Mouse (Mus musculus) midbrain, embryonic 12.5 days (tissue): ENCODE results near the gene Mib2. TPM values are rescaled to one million over a fixed set of nuclear protein-coding genes. Genes with fewer than 3 reads are reported as not detected.

Source experiments
- ATAC-seq: fragments of 200-750 bp; cut with Nextera tagmentation; 2 replicates; pipeline ENCODE4 v1.8.0; 2017; ENCODE audit warnings: low read depth, moderate TSS enrichment, moderate library complexity; ENCODE audit not compliant: low FRiP score
- H3K27ac ChIP-seq: fragments of 300-500 bp; sonication (generic); replicated peaks from 2 replicates; pipeline ENCODE4 v1.5.1; 2016; ENCODE audit warnings: mild to moderate bottlenecking
- H3K27me3 ChIP-seq: fragments of 300-500 bp; sonication (generic); 2 replicates; pipeline ENCODE4 v1.6.1; 2016; ENCODE audit warnings: mild to moderate bottlenecking
- H3K36me3 ChIP-seq: fragments of 300-500 bp; sonication (generic); 2 replicates; pipeline ENCODE4 v1.6.1; 2016
- H3K4me1 ChIP-seq: fragments of 300-500 bp; sonication (generic); 2 replicates; pipeline ENCODE4 v1.6.1; 2016
- H3K4me2 ChIP-seq: fragments of 300-500 bp; sonication (generic); replicated peaks from 2 replicates; pipeline ENCODE4 v1.6.1; 2016; ENCODE audit warnings: mild to moderate bottlenecking, moderate library complexity
- H3K4me3 ChIP-seq: fragments of 300-500 bp; sonication (generic); 2 replicates; pipeline ENCODE4 v1.5.1; 2016; ENCODE audit warnings: mild to moderate bottlenecking
- H3K9ac ChIP-seq: fragments of 300-500 bp; sonication (generic); replicated peaks from 2 replicates; pipeline ENCODE4 v1.6.1; 2016; ENCODE audit warnings: mild to moderate bottlenecking, moderate library complexity
- H3K9me3 ChIP-seq: fragments of 300-500 bp; sonication (generic); 2 replicates; pipeline ENCODE4 v1.6.1; 2016; ENCODE audit warnings: mild to moderate bottlenecking
- WGBS: fragments of 180-500 bp; shearing (Covaris S2); methylation state at CpG from one replicate; pipeline ENCODE4 v1.1.7; 2016; 5-methylcytosine and 5-hydroxymethylcytosine counted together
- polyA plus RNA-seq: library from polyadenylated mRNA; unstranded; fragments of >200 nt; fragmentation: Nextera tagmentation; extraction: Ambion mirVana; gene quantifications from 2 replicates; pipeline ENCODE4 v1.2.1, GENCODE M21; 2016

Mib2 gene
- 32.7 and 35.0 TPM in 2 replicates for polyA plus RNA-seq

DNA sequence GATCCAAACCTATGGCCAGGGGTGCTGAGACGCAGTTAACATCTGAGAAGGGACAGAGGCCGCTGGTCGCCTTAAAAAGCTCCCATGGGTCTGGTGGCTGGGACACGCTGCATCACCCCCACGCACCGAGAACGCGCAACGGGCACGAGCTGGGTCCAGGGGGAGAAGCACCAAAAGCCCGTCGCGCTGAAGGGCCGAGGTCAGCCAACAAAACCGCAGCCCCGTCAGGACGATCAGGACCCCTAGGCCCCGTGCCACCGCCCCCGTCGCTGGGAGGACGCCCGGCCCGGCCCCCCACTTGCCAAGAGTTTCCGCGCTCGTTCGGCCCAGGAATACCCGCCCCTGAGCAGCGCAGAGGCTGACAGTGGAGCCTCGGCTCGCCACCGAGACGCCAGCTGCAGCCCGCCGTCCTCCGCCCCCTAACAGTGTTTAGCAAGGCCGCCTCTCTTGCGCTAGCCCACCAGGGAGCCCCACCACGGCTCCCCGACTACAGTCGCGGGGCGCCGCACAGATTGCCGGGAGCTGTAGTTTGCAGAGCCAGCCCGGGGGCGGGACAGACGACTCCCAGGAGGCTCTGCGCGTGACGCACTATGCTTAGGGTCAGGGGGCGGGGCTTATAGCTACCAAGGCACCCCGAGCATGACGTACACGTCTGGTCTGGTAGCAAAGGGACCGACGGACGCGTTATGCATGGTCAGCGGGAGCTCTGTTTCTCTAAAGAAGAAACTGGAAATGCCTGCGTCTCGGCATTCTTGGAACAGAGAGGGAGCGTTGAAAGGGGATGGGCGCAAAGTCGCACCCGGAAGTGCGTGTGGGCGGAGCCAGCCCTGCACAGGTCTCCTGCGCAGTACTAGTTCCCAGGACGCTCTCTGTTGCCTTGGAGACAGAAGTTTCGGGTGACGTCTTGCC is at the start of gene Mib2:
Mib2 (minus strand) TSS at position 510 of the 909 bp plus-strand sequence.
- under 1% methylated on average over 73 of the region's 73 CpGs for WGBS
- Histone ChIP-seq H3K27me3 (0 out of 2 replicates have a peak, but pooled peaks cover 4% of the 10 kb centered on the region), H3K4me3 (peak within 1 kb of the TSS; percentile 85), H3K4me2 (peak within 1 kb of the TSS; percentile 96), H3K36me3 (no peaks in the 10 kb centered on the region), H3K4me1 (peaks cover 13% of the 10 kb centered on the region), H3K9ac (peak within 1 kb of the TSS; percentile 79), H3K27ac (peak within 1 kb of the TSS; percentile 76), H3K9me3 (no peaks in the 10 kb centered on the region)
- ATAC-seq = peak; percentile 98

DNA sequence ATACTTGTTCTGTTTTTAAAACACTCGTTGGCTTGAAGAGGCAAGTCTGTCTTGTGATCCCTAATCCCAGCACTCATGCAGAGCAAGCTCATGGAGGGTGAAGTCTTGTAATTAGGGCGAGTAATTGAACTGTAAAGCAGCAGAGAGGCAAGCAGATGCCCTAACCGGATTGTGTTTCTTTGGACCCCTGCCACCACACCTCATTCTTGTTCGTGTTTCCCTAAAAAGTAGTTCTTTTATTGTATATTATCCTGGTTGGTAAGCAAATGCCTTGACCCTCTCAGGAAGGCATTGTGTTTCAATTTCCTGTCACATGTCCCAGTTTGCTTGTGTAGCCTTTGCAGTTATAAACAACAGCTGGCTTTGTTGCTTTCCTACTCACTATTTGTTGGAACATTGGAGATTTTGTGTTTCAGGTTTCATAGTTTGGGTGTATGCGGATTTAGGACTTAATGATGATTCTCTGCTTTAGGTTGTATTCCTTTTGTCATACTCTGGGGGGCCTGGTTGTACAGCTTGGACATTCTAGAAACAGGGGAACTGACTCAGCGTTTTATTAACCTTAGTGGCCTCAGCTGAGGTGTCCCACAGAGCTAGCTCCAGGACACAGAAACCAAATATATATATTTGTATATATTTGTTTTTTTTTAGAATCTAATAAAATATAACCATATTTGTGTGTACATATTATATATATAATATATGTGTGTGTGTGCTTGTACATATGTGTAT is 41.7 kb upstream of the Mib2 start:
- H3K27me3 ChIP-seq = no peaks in the 10 kb centered on the region
- WGBS = 63% methylated on average over 6 of the region's 6 CpGs
- no peak overlapping the region for H3K4me2 ChIP-seq
- ATAC-seq = no peak
- H3K9ac ChIP-seq = no peak overlapping the region
- peaks cover 5% of the 10 kb centered on the region for H3K36me3 ChIP-seq
- H3K27ac ChIP-seq = no peak overlapping the region
- H3K4me1 ChIP-seq = peaks cover 12% of the 10 kb centered on the region
- no peak overlapping the region for H3K4me3 ChIP-seq
- H3K9me3 ChIP-seq = no peaks in the 10 kb centered on the region

DNA sequence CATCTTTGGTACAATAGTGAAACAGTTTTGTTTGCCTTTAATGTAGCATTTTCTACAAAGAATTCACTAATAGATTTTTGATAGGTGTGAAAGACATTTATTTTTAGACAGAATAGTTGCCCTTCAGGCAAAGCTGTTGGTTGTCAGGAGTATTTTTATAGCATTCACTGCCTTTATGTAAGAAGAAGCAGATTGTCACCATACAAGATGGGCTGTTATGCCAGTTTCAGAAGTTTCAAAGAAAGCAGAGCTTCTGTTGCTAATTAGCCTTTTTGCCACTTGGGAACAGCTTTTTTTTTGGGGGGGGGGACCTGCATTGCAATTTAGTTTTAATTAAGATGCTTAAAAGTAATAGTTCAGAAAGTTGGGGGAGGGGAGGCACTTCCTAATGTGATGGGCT is 40.0 kb upstream of the Mib2 start:
- Histone ChIP-seq H3K27me3 (no peaks in the 10 kb centered on the region), H3K9me3 (no peaks in the 10 kb centered on the region), H3K36me3 (no peaks in the 10 kb centered on the region; the same call in 1 of the 2 replicates), H3K4me2 (no peak overlapping the region), H3K4me1 (peaks cover 16% of the 10 kb centered on the region), H3K9ac (no peak overlapping the region), H3K4me3 (no peak overlapping the region), H3K27ac (no peak overlapping the region)
- ATAC-seq = no peak

- WGBS = 78% methylated on average over 2 of the region's 2 CpGs
- H3K4me3 ChIP-seq = no peak overlapping the region
- ATAC-seq = no peak
- no peaks in the 10 kb centered on the region for H3K9me3 ChIP-seq
- H3K4me2 ChIP-seq = no peak overlapping the region
- no peaks in the 10 kb centered on the region; the same call in 1 of the 2 replicates for H3K36me3 ChIP-seq
- H3K4me1 ChIP-seq = peaks cover 16% of the 10 kb centered on the region
- H3K27ac ChIP-seq = no peak overlapping the region
- H3K27me3 ChIP-seq = no peaks in the 10 kb centered on the region
- no peak overlapping the region for H3K9ac ChIP-seq
These were observed 39.6 kb upstream of the Mib2 start for GRCm38 (mm10) chr4:155708582-155708981.

- no peaks in the 10 kb centered on the region for H3K9me3 ChIP-seq
- WGBS = under 1% methylated on average over 19 of the region's 19 CpGs
- H3K9ac ChIP-seq = peak overlapping the region; percentile 94
- ATAC-seq = no peak
- no peaks in the 10 kb centered on the region for H3K27me3 ChIP-seq
- no peaks in the 10 kb centered on the region for H3K36me3 ChIP-seq
- H3K4me2 ChIP-seq = peak overlapping the region; percentile 84
- peak overlapping the region; percentile 86 for H3K27ac ChIP-seq
- H3K4me3 ChIP-seq = peak overlapping the region; percentile 98
- peaks cover 15% of the 10 kb centered on the region for H3K4me1 ChIP-seq
These were observed 36.6 kb upstream of the Mib2 start for GRCm38 (mm10) chr4:155705592-155705929.

- no peaks in the 10 kb centered on the region for H3K36me3 ChIP-seq
- peak; percentile 96 for ATAC-seq
- under 1% methylated on average over 83 of the region's 83 CpGs for WGBS
These were observed 36.0 kb upstream of the Mib2 start, which contains the start of gene Ssu72 for GRCm38 (mm10) chr4:155704721-155705591. TSS of gene Ssu72 (plus strand) at chr4:155704800.

GRCm38 (mm10) chr4:155703425-155703929 is 34.5 kb upstream of the Mib2 start:
- ATAC-seq = no peak
- no peaks in the 10 kb centered on the region for H3K27me3 ChIP-seq
- H3K9ac ChIP-seq = no peak overlapping the region
- no peak overlapping the region for H3K4me3 ChIP-seq
- H3K4me1 ChIP-seq = peaks cover 11% of the 10 kb centered on the region
- no peak overlapping the region for H3K4me2 ChIP-seq
- no peaks in the 10 kb centered on the region for H3K9me3 ChIP-seq
- WGBS = 96% methylated on average over 4 of the region's 4 CpGs
- no peaks in the 10 kb centered on the region for H3K36me3 ChIP-seq
- H3K27ac ChIP-seq = no peak overlapping the region

More at GRCm38 (mm10) chr4:155704721-155705591, 36.0 kb upstream of the Mib2 start, which contains the start of gene Ssu72:
- Histone ChIP-seq H3K4me1 (peaks cover 11% of the 10 kb centered on the region), H3K4me3 (peak within 1 kb of the TSS; percentile 98), H3K9ac (peak within 1 kb of the TSS; percentile 94), H3K4me2 (peak within 1 kb of the TSS; percentile 84), H3K27ac (peak within 1 kb of the TSS; percentile 86), H3K9me3 (no peaks in the 10 kb centered on the region), H3K27me3 (no peaks in the 10 kb centered on the region)

DNA sequence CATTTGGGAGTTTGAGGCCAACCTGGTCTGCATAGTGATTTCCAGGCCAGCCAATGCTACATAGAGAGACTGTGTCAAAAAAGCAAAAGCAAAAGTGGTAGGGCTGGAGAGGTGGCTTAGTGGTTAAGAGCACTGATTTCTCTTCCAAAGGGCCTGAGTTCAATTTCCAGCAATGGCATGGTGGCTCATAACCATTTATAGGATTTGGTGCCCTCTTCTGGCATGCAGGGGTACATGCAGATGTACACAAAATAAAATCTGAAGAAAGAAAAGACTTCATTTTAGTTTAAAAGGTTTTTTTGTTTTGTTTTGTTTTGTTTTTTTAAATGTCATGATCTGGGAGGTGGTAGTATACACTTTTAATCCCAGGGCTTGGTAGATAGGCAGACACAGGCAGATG is 31.4 kb upstream of the Mib2 start:
- Histone ChIP-seq H3K27ac (no peak overlapping the region), H3K4me1 (peaks cover 7% of the 10 kb centered on the region; the same call in 1 of the 2 replicates), H3K27me3 (peaks cover 14% of the 10 kb centered on the region), H3K4me2 (no peak overlapping the region), H3K9me3 (no peaks in the 10 kb centered on the region), H3K9ac (no peak overlapping the region), H3K36me3 (no peaks in the 10 kb centered on the region), H3K4me3 (no peak overlapping the region)
- no peak for ATAC-seq

GRCm38 (mm10) chr4:155696261-155697255 is 27.6 kb upstream of the Mib2 start:
- Histone ChIP-seq H3K4me2 (0 out of 2 replicates have a peak overlapping the region, but pooled peaks have one; percentile 6), H3K27me3 (peaks cover 39% of the 10 kb centered on the region), H3K9me3 (no peaks in the 10 kb centered on the region), H3K36me3 (no peaks in the 10 kb centered on the region), H3K4me1 (peaks cover 13% of the 10 kb centered on the region), H3K9ac (no peak overlapping the region), H3K27ac (no peak overlapping the region), H3K4me3 (no peak overlapping the region)
- 75% methylated on average over 16 of the region's 16 CpGs for WGBS
- no peak for ATAC-seq

GRCm38 (mm10) chr4:155695531-155696062 is 26.6 kb upstream of the Mib2 start:
- H3K9ac ChIP-seq = no peak overlapping the region
- ATAC-seq = no peak
- H3K9me3 ChIP-seq = no peaks in the 10 kb centered on the region
- peak overlapping the region; percentile 72; the same call in 1 of the 2 replicates for H3K4me3 ChIP-seq
- H3K27me3 ChIP-seq = peaks cover 39% of the 10 kb centered on the region
- 85% methylated on average over 3 of the region's 4 CpGs for WGBS
- H3K27ac ChIP-seq = no peak overlapping the region
- H3K36me3 ChIP-seq = no peaks in the 10 kb centered on the region
- peak overlapping the region; percentile 79 for H3K4me2 ChIP-seq
- peaks cover 13% of the 10 kb centered on the region for H3K4me1 ChIP-seq
